Mouse (Mus musculus) neural tube, embryonic 10.5 days (tissue): ENCODE measurements around the gene Ermard.

Experiments
- DNase-seq: peaks from one replicate; pipeline ENCODE4 v3.0.0-alpha.2; 2017; ENCODE audit warnings: low spot score; ENCODE audit errors: extremely low spot score

The Ermard gene

DNA sequence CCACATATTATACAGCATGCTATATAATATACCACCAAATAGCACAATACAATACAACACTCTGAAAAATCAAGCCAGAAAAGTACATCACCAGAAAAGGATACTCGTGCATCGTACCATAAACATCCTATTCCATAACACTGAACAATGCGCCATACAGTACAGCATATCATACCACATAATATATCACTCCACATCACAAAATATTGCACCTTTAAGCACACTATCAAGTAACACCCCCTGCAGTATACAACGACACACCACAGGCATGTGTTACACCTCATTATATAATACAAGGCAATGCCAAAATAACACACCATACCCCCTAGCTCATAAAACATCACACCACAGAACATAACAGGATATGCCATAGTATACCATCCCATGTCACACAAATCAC, 79.1 kb downstream of the Ermard start:
- DNase-seq = no peak

DNA sequence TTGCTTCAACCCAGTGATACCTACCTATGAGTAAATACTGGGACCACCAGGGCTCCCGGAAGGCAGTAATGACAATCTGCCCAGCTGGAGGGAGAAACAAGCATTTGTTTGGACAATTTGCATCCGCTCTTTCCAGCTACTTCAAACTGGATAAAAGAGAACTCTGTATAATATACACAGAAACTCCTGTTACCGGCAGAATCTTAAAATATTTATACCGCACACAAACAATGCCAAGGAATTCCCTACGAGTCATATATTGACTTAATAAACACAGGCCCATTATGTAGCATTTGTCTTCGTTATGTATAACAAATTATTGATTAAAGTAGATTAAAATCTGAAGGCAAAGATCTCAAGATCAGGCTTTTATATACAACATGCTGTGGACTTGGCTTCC, 79.6 kb downstream of the Ermard start:
- DNase-seq = no peak

DNA sequence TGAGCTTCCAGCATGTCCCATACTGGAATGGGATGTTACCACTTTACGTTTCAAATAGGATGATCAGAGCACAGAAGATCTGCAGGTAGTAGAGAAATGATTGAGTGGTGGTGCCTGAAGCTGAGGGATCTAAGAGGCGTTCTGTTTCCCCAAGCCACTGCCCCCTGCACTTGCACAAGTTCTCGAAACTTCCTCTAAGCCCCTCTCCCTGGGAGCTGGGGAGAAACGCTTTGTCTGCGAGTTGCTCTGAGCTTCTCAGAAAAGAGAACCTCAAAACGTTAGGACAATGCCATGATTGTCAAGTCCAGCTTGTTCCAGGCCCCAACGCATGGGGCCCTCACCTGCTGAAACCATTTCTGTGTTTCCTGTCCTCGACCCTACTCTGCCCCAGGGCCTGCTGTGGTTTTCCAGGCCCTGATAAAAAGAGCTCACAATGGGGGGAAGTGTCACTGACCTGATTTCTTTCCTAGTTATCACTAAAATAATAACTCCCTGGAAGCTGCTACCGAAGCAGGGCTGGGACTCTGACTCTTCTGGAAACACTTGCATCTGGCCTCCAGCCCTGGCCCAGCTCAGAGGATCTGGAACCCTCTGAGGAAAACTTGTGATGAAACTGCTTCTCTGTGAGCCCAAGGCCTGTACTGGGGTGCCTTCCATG, 88.8 kb downstream of the Ermard start:
- no peak for DNase-seq

DNA sequence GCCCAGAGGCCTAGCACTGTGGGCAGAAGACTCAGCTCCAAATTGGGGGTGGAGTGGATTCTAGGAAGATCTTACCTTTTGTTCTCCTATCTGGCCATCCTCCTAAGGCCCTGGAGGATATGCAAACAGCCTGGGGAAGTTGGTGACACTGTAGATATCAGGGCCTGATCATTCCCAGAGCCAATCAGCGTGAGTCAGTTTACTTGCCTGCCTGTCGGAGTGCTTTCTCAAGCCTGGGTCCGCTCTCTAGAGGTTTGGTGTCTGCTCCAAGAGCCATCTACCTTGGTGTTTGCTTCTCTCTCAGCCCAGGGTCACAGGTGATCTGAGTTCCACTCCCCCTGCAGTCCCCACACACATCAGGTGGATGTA, 89.3 kb downstream of the Ermard start:
- no peak for DNase-seq

DNA sequence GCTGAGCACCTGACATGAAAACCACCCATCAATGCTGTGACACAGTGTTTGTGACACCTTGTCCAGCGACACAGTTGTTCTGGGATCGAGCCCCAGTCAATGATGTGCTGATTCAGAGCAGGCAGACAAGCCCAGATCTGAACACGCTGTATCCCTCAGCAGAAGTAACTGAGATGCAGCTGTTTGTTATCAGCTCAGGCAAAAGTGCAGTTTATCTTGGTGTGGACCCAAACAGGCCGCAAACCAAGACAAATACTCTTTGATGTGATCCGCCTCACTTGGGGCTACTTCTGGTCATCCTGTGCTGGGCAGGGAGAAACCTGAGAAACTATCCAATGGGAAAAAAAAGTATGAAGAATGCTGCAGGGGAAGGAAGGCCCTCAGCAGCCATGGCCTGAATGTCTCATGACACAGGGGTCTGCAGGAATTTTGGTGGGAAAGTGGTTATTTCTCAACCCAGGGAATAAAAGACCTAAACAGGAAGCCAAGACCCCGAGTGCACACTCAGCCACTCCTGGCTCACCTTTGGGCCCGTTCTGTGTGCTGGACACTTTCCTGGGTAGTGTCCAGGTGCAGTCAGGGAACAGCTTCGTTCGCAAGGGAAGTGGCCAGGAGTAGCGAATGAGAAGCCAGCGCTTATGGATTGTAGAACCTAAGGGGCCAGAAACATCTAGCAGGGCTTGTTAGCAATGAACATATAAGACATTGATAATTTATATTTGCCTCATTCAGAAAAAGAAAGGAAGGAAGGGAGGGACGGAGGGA, 94.1 kb downstream of the Ermard start:
- no peak for DNase-seq

DNA sequence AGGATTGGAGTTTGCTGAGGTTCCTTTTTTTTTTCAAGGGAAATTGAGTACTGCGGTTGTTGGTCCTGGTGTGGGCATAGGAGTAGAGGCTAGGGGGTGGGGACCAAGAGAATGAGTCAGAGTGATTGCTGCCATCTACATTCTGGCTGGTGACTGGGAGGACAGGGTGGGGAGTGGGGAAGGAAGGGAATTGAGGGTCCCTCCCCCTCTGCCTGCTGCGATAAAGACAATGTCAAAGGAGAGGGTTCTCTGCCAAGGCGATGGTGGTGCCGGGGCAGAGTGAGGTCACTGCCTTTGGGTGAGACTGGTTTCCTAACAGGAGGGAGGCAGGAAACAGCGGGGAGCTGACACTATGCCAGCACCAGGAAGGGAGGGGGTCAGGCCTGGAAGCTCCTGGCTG, 96.4 kb downstream of the Ermard start:
- no peak for DNase-seq
